Mouse (Mus musculus): ENCODE measurements around the gene Ppp1r35. TPM values are rescaled to one million over a fixed set of nuclear protein-coding genes. Genes with fewer than 3 reads are reported as not detected.

The Ppp1r35 gene
- polyA plus RNA-seq (2012), result 120 and 122 TPM in 2 replicates

DNA sequence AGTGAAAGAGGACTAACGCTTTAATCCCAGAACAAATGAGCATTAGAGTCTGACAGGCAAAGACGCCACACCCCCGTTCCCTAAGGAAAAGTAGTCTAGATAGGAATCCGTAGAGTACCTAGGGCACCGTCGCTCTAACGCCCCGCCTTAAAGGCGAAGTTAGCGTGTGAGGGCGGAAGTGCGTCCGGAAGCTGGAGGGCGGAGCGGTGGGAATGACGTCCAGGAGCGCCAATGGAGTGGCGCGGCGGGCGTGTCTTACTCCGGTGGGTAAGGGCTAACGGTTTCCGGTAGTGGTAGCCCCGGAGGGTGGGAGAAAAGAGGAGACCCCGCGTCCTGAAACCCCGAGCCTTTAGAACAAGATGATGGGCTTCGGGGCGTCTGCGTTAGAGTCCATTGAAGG is at the start of gene Ppp1r35:
Ppp1r35 (plus strand) TSS at position 215 of the 400 bp plus-strand sequence.

DNA sequence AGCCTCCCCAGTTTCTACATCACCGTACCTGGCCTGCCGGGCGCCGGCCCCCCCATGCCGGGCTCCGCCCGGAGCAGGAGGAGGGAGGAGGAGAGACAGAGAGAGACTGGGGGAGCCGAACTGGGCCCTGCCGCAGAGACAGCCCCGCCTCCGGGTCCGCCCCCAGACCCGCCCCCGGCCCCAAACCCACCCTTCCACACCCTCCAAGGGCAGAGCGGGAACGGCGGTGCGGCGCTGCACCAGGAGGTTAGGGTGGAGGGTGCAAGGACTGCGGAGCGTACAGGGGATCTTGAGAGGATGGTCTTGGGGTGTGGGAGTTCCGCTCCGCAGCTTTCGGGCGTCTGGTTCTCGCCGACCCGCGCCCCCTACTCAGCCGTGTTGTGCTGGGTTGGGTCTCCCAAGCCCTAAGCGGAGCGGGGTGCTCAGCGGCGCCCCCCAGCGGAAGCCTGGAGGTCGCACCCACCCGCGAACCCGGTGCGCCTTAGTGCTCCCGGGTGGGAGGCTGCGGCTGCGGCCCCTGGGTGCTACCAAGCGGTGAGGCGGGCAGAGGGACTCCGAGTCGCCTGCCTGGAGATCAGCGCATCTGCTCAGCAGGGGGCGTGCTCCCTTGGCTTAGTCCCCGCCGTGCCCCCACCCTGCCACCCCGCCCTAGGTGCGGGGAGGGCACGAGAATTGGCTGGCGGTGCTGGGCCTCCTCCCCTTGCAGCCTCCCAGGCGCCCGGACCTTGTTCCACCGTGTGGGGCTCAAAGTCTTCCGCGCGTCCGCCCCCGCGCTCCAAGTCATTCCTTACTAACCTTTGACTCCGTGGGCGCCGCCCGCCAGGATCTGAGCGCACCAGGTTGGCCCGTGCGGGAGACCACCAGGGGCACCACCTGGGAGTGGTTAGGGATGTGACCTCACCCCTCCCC is 37.4 kb upstream of the Ppp1r35 start, which contains the start of gene Nyap1:
Nyap1 (minus strand) TSS at position 585 of the 909 bp plus-strand sequence.

GRCm38 (mm10) chr5:137745214-137746171 is 33.2 kb upstream of the Ppp1r35 start, which contains the start of gene Tsc22d4:
Gene Tsc22d4 (plus strand): TSS chr5:137745730.

GRCm38 (mm10) chr5:137787151-137787928 is 8.7 kb downstream of the Ppp1r35 start, which contains the start of the genes Mepce and Zcwpw1:
Gene Mepce (minus strand): TSS chr5:137787655.
Gene Zcwpw1 (plus strand): TSS chr5:137787798.

Other genes starting within 250 kb of the Ppp1r35 start
- not detected in 2 replicates for gene Epo, start 245.6 kb upstream of the Ppp1r35 start, polyA plus RNA-seq (2012)
- gene Gnb2, start 245.3 kb upstream of the Ppp1r35 start, polyA plus RNA-seq (2012), result 450 and 452 TPM in 2 replicates
- not detected in 2 replicates for gene Actl6b, start 225.3 kb upstream of the Ppp1r35 start, polyA plus RNA-seq (2012)
- 55.7 and 82.0 TPM in 2 replicates for gene Tfr2, start 209.0 kb upstream of the Ppp1r35 start, polyA plus RNA-seq (2012)
- gene Mospd3, start 177.8 kb upstream of the Ppp1r35 start, polyA plus RNA-seq (2012), result 827 and 993 TPM in 2 replicates
- 0.17 and 0.50 TPM in 2 replicates for gene Pcolce, start 165.1 kb upstream of the Ppp1r35 start, polyA plus RNA-seq (2012)
- 0.11 TPM in 1 of 2 replicates, not detected in the other for gene Fbxo24, start 149.8 kb upstream of the Ppp1r35 start, polyA plus RNA-seq (2012)
- 245 and 269 TPM in 2 replicates for gene Lrch4, start 149.7 kb upstream of the Ppp1r35 start, polyA plus RNA-seq (2012)
- gene Gm20605, start 149.7 kb upstream of the Ppp1r35 start, polyA plus RNA-seq (2012), result 18.6 and 26.8 TPM in 2 replicates
- 86.6 and 124 TPM in 2 replicates for gene Sap25, start 137.5 kb upstream of the Ppp1r35 start, polyA plus RNA-seq (2012)
- 0.06 TPM in 1 of 2 replicates, not detected in the other for gene Irs3, start 133.1 kb upstream of the Ppp1r35 start, polyA plus RNA-seq (2012)
- 37.4 and 40.4 TPM in 2 replicates for gene Agfg2, start 94.1 kb upstream of the Ppp1r35 start, polyA plus RNA-seq (2012)
- 1.3 and 1.8 TPM in 2 replicates for gene Nyap1, start 37.2 kb upstream of the Ppp1r35 start, polyA plus RNA-seq (2012)
- gene Tsc22d4, start 33.1 kb upstream of the Ppp1r35 start, polyA plus RNA-seq (2012), result 412 and 464 TPM in 2 replicates
- gene Mepce, start 8.8 kb downstream of the Ppp1r35 start, polyA plus RNA-seq (2012), result 186 TPM in 2 replicates
- 1.2 and 2.1 TPM in 2 replicates for gene Zcwpw1, start 8.9 kb downstream of the Ppp1r35 start, polyA plus RNA-seq (2012)
- 1.6 and 2.4 TPM in 2 replicates for gene Pilra, start 57.4 kb downstream of the Ppp1r35 start, polyA plus RNA-seq (2012)
- gene Pilrb1, start 79.3 kb downstream of the Ppp1r35 start, polyA plus RNA-seq (2012), result 0.87 and 0.90 TPM in 2 replicates
- gene Pilrb2, start 93.0 kb downstream of the Ppp1r35 start, polyA plus RNA-seq (2012), result 1.6 and 1.9 TPM in 2 replicates
- gene Cyp3a13, start 142.8 kb downstream of the Ppp1r35 start, polyA plus RNA-seq (2012), result not detected in 2 replicates
- gene Gjc3, start 184.2 kb downstream of the Ppp1r35 start, polyA plus RNA-seq (2012), result not detected in 2 replicates
- gene Azgp1, start 202.7 kb downstream of the Ppp1r35 start, polyA plus RNA-seq (2012), result not detected in 2 replicates
- 0.03 and 0.05 TPM in 2 replicates for gene Smok3a, start 242.4 kb downstream of the Ppp1r35 start, polyA plus RNA-seq (2012)
- gene Smok3b, start 242.6 kb downstream of the Ppp1r35 start, polyA plus RNA-seq (2012), result not detected in 2 replicates

Data from megakaryocyte-erythroid progenitor cell, adult 5 weeks (primary cell).